Mouse (Mus musculus) lung, postnatal 14 days (tissue): ENCODE measurements around the gene Irf2.

Source experiments
- DNase-seq: peaks from one replicate; pipeline ENCODE4 v3.0.0; 2021

Irf2 gene

GRCm38 (mm10) chr8:46883232-46884000 is 143.9 kb downstream of the Irf2 start:
- DNase-seq, result no peak

- no peak for DNase-seq
These were observed 146.3 kb downstream of the Irf2 start for GRCm38 (mm10) chr8:46885786-46886185.

GRCm38 (mm10) chr8:46886216-46886615 is 146.7 kb downstream of the Irf2 start:
- no peak for DNase-seq

GRCm38 (mm10) chr8:46887396-46887795 is 147.9 kb downstream of the Irf2 start:
- DNase-seq, result no peak

DNA sequence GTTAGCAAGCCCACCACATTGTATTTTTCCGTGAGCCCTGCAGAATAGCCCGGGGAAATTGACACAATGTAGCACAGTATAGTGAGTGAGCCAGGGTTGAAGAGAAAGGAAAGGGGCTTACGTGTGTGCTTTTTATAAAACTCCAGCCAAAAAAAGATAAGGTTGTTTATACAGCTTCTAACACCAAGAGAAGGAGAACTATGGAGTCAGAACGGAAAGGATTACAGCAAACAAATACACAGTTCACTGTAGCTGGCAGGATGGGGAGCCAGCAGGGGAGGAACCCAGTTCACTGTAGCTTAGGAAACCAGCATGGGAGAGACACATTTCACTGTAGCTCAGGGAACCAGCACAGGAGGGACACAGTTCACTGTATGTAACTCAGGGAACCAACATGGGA is 149.0 kb downstream of the Irf2 start:
- peak; percentile 35 for DNase-seq

- no peak for DNase-seq
These were observed 150.7 kb downstream of the Irf2 start for GRCm38 (mm10) chr8:46890241-46890640.

- DNase-seq, result peak; percentile 60
These were observed 153.2 kb downstream of the Irf2 start for GRCm38 (mm10) chr8:46892511-46893273.

DNA sequence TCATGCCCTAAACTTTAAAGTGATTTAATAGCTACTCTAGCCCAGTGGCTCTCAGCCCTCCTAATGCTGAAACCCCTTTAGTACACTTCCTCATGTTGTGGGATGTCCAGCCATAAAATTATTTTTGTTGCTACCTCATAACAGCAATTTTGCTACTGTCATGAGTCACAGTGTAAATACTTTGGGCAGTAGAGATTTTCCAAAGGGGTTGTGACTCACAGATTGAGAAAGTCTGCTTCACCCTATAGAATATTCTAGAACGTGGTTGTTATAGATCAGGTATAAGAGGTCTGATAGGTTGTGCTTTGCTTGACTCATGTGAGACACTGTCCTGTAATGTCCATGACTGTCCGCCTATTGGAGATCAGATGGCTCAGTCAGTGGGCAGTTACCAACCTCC is 154.9 kb downstream of the Irf2 start:
- no peak for DNase-seq

GRCm38 (mm10) chr8:46896005-46896404 is 156.5 kb downstream of the Irf2 start:
- no peak for DNase-seq

DNA sequence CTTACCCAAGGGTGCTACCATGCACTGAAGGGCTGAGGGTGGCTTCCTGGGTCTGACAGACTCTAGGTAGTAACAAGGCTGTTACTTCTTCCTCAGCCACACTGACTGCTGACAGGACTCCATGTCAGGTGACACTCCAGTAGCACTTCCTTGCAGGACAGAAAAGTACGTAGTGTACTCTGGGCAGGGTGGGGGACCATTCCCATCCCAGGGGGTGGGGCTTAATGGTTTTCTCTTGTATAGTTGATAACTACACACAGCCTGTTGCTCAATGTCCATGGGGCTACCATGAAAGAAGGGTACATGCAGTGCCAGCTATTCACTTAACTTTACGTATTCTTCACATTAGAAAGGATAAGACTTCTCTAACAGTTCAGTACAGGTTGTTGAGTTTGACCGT is 157.2 kb downstream of the Irf2 start:
- no peak for DNase-seq
